Mouse (Mus musculus) gastrocnemius, adult 2 months (tissue): ENCODE data around the gene Fli1. TPM values are rescaled to one million over a fixed set of nuclear protein-coding genes. Genes with fewer than 3 reads are reported as not detected.
A peak's percentile ranks its signal among the peaks of the same experiment; 100 is the strongest.

Source experiments
- DNase-seq: peaks from one replicate; pipeline ENCODE4 v3.0.0; 2022
- H3K27ac ChIP-seq: fragments of 200-600 bp; 2 replicates; pipeline ENCODE4 v1.8.1; 2022; ENCODE audit warnings: mild to moderate bottlenecking
- H3K4me3 ChIP-seq: fragments of 200-600 bp; 2 replicates; pipeline ENCODE4 v1.8.1; 2022; ENCODE audit warnings: mild to moderate bottlenecking, moderate library complexity
- CTCF ChIP-seq: fragments of 200-600 bp; IDR thresholded peaks from 2 replicates; pipeline ENCODE4 v1.8.1; 2022; ENCODE audit warnings: antibody characterized with exemption, mild to moderate bottlenecking, moderate library complexity
- intact Hi-C: fragments of 180-260 bp; cut with DNase I; formaldehyde crosslinking; loops from one replicate; pipeline ENCODE4 v1.15.1; 2025
- total RNA-seq, 2 experiments: library from RNA; stranded (reverse); gene quantifications; 2 replicates each; pipeline ENCODE4 v1.2.3; 2021

Gene Fli1
- total RNA-seq, 2 experiments from 2014 or later: 7.9 to 8.5 TPM

GRCm38 (mm10) chr9:32467443-32467842 lies 75.2 kb downstream of the Fli1 start:
- intact Hi-C loops: no loop called here
- Histone ChIP-seq H3K4me3 (no peak overlapping the region), H3K27ac (no peak overlapping the region)
- TF ChIP-seq CTCF: no peak
- no peak for DNase-seq

GRCm38 (mm10) chr9:32466861-32467260 lies 75.8 kb downstream of the Fli1 start:
- no peak for TF ChIP-seq CTCF
- DNase-seq: peak; percentile 53
- intact Hi-C loops: no loop called here
- Histone ChIP-seq H3K4me3 (no peak overlapping the region), H3K27ac (no peak overlapping the region)

DNA sequence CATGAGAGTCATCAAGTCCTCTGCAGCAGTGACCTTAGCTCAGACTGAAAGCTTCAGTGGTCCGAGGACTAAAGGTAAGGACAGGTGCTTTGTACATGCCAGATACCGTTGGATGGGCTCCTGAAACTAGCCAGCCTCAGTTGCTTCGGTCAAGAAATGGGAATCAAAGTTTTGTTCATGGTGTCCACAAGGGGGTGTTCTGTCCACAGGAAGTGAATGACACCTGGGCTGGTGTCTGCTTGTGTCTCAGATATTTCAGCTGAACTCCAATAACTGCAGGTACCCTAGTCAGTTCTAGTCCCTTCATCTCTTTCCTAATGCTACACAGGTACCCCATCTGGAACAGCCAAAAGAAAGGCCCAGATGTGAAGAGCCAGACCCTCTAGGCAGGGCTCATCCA lies 86.0 kb downstream of the Fli1 start:
- TF ChIP-seq CTCF: peak; percentile 0; the same call in 1 of the 2 replicates
- Histone ChIP-seq H3K27ac (no peak overlapping the region), H3K4me3 (no peak overlapping the region)
- intact Hi-C loops: no loop called here
- no peak for DNase-seq

DNA sequence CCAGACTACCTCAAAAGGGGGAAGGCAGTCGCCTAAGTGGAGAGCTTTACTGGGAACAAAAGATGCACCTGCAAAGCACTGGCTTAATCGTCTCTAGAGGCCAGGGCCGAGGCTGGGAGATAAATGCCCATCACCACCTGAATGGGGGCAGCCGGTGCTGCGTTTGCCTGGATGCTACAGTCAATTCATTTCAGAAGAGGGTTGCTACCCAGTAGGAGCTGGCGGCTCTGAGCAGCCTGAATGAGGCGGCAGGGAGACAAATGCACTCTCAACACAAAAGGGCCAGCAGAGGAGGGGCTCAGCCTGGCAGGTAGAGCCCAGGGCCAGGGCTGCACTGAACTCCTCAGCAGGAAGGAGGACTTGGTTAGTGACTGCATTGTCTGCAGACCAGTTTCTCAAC lies 92.5 kb downstream of the Fli1 start:
- DNase-seq: no peak
- TF ChIP-seq CTCF: no peak
- no peak overlapping the region for H3K27ac ChIP-seq
- intact Hi-C loops: no loop called here
- H3K4me3 ChIP-seq: no peak overlapping the region

GRCm38 (mm10) chr9:32448766-32449165 lies 93.9 kb downstream of the Fli1 start:
- TF ChIP-seq CTCF: no peak

DNA sequence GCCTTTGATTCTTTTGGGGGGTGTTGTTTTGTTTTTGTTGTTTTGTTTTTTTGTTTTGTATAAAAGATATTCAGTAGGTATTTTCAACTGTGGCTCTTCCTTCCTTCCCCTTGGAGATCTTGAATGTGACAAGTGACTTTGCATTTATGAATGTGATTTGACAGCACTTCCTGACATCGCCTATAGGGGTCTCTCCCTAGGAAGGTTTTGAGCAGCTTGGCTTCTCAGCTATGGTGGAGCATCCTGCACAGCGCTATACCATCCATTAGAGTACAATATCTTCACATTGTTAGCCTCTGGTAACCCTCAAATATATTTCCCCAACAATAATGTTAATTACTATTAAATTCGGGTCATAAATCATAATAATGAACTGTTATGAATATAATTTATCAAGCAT lies 96.9 kb downstream of the Fli1 start:
- no peak for DNase-seq
- TF ChIP-seq CTCF: peak; percentile 53
- intact Hi-C loops: no loop called here
- Histone ChIP-seq H3K4me3 (no peak overlapping the region), H3K27ac (no peak overlapping the region)

More at GRCm38 (mm10) chr9:32448766-32449165, 93.9 kb downstream of the Fli1 start:
- no peak overlapping the region for H3K27ac ChIP-seq
- no peak overlapping the region for H3K4me3 ChIP-seq
- intact Hi-C loops: no loop called here
- no peak for DNase-seq

GRCm38 (mm10) chr9:32444453-32445201 lies 98.0 kb downstream of the Fli1 start:
- TF ChIP-seq CTCF: no peak
- no peak for DNase-seq
- intact Hi-C loops: no loop called here
- no peak overlapping the region for H3K4me3 ChIP-seq
- H3K27ac ChIP-seq: no peak overlapping the region

GRCm38 (mm10) chr9:32443817-32444216 lies 98.8 kb downstream of the Fli1 start:
- Histone ChIP-seq H3K4me3 (no peak overlapping the region), H3K27ac (no peak overlapping the region)
- intact Hi-C loops: no loop called here
- no peak for TF ChIP-seq CTCF
- DNase-seq: peak; percentile 41

- DNase-seq: no peak
- TF ChIP-seq CTCF: no peak
- Histone ChIP-seq H3K4me3 (no peak overlapping the region), H3K27ac (no peak overlapping the region)
- intact Hi-C loops: no loop called here
Measured at GRCm38 (mm10) chr9:32443115-32443514, 99.5 kb downstream of the Fli1 start.

DNA sequence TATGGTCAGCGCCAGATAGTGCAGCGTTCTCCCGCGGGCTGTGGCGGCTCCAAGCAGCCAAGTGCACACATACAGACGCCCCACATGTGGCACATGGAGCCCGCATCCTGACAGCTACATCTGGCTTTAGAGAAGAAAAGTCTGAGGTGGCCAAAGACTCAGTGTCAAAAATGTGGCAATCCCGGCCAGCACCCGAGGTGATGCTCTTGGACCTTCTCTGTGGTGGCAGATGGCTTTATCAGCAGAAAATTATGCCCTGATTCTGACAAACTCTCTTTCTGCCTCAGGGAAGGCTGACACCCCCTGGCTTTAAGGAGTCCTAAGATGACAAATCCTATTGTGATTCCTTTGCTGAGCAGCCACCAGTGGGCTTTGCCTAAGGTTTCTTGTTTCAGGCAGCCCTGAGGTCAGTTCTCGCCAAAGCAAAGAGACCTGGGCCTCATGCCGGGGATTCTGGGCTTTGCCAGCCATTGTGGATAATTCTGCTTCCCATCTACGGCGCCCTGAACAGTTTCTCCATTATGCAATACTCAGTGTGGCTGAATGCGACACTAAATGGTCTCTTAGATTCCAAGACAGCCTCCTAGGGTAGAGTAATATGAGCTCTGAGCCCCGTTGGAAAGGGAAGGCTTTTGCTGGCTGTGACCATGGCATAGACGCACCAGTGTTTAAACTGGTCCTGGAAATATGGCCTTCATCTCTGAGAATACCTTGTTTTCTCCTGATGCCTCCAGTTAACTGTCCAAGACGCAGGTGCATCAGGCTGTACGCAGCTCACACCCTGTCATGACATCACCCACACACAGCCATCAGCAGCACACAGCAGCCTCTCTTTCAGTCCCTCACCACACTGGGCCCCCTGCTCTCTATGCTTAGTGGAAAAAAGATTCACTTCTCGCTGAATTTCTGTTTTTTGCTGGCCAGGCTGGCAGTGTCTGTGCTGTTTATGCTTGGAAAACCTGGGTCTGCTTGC lies 108.1 kb downstream of the Fli1 start:
- H3K27ac ChIP-seq: no peak overlapping the region
- peak; percentile 38 for DNase-seq
- H3K4me3 ChIP-seq: no peak overlapping the region
- no peak for TF ChIP-seq CTCF
- intact Hi-C loops: no loop called here

GRCm38 (mm10) chr9:32431061-32431460 lies 111.6 kb downstream of the Fli1 start:
- no peak overlapping the region for H3K27ac ChIP-seq
- intact Hi-C loops: no loop called here
- TF ChIP-seq CTCF: no peak
- DNase-seq: no peak
- H3K4me3 ChIP-seq: no peak overlapping the region

GRCm38 (mm10) chr9:32425321-32425720 lies 117.3 kb downstream of the Fli1 start:
- H3K27ac ChIP-seq: no peak overlapping the region
- no peak for TF ChIP-seq CTCF
- intact Hi-C loops: no loop called here
- no peak for DNase-seq
- no peak overlapping the region for H3K4me3 ChIP-seq

- H3K4me3 ChIP-seq: no peak overlapping the region
Measured at GRCm38 (mm10) chr9:32420711-32421110, 122.0 kb downstream of the Fli1 start.

More at GRCm38 (mm10) chr9:32420711-32421110, 122.0 kb downstream of the Fli1 start:
- intact Hi-C loops: no loop called here
- no peak for DNase-seq
- no peak overlapping the region for H3K27ac ChIP-seq
- TF ChIP-seq CTCF: peak; percentile 4; the same call in 1 of the 2 replicates
